Mouse (Mus musculus) MEL (cell line): ENCODE results near the gene Prr15.

ENCODE experiments used
- CTCF ChIP-seq, 3 experiments: IDR thresholded peaks in 2 of 3; conservative IDR thresholded peaks in 1 of 3; 2 replicates each; pipeline ENCODE4 v1.5.1; 2011 to 2012; ENCODE audit warnings: low read length in 3 of 3, low read depth in 2 of 3, mild to moderate bottlenecking in 2 of 3, improper control_type of control experiment in 1 of 3, inconsistent platforms in 1 of 3, mixed read lengths in 1 of 3, moderate library complexity in 1 of 3; ENCODE audit not compliant: control insufficient read depth in 1 of 3, insufficient read depth in 1 of 3, poor library complexity in 1 of 3, severe bottlenecking in 1 of 3
- EP300 ChIP-seq, 2 experiments: IDR thresholded peaks; 2 replicates each; pipeline ENCODE4 v1.6.1; 2011; ENCODE audit warnings: improper control_type of control experiment in 2 of 2, low read length in 2 of 2, low read depth in 1 of 2, mild to moderate bottlenecking in 1 of 2
- KAT2A ChIP-seq: conservative IDR thresholded peaks from 2 replicates; pipeline ENCODE4 v1.6.1; 2012; ENCODE audit warnings: low read depth, low read length, improper control_type of control experiment, inconsistent platforms
- MAFK ChIP-seq: IDR thresholded peaks from 2 replicates; pipeline ENCODE4 v1.6.1; 2011; ENCODE audit warnings: low read depth, mild to moderate bottlenecking, low read length, improper control_type of control experiment, borderline replicate concordance
- MAX ChIP-seq: IDR thresholded peaks from 2 replicates; pipeline ENCODE4 v1.6.1; 2011; ENCODE audit warnings: low read length, improper control_type of control experiment
- MYB ChIP-seq: IDR thresholded peaks from 2 replicates; pipeline ENCODE4 v1.6.1; 2011; ENCODE audit warnings: mild to moderate bottlenecking, low read depth, low read length, improper control_type of control experiment

DNA sequence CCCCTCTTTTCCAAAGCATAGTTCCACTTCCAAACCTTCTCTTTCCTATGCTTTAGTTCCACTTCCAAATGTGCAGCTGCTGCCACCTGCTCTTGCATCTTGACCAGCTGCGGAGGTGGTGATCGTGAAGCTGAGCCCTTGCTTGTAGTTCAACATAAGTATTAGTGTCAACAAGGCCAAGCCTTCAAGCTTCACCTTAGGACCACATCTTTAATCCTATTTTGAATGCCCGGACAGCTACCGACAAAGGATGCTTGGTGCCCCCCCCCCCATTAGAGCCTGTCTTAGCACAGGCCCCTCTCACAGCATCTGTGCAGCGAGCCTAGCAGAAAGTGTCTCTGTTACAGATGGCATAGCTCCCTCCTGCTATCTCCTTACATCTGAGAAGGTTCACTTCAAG is 47.8 kb upstream of the Prr15 start:
- TF ChIP-seq MAFK (no peak), CTCF (IDR thresholded peaks at IDR 0.05 in 2 of 3, conservative IDR thresholded peaks at IDR 0.05 in 1 of 3; ENCODE audit: control insufficient read depth in 1 of 3, insufficient read depth in 1 of 3, low read depth in 2 of 3, low read length in 3 of 3, poor library complexity in 1 of 3, severe bottlenecking in 1 of 3) (no peak), EP300 (IDR thresholded peaks at IDR 0.05; ENCODE audit: low read depth in 1 of 2, low read length in 2 of 2) (no peak), MYB (no peak), KAT2A (no peak), MAX (no peak)
